Mouse (Mus musculus) left cerebral cortex, adult 2 months (tissue): ENCODE measurements around the gene Helb. TPM values are rescaled to one million over a fixed set of nuclear protein-coding genes. Genes with fewer than 3 reads are reported as not detected.
A peak's percentile ranks its signal among the peaks of the same experiment; 100 is the strongest.

Experiments
- DNase-seq, 2 experiments: peaks; one replicate each; pipeline ENCODE4 v3.0.0; 2021 to 2022; ENCODE audit warnings: low spot score in 2 of 2, mixed read lengths in 1 of 2; ENCODE audit errors: extremely low spot score in 1 of 2
- H3K27ac ChIP-seq: fragments of 200-600 bp; 2 replicates; pipeline ENCODE4 v1.8.1; 2022
- H3K4me3 ChIP-seq: fragments of 200-600 bp; 2 replicates; pipeline ENCODE4 v1.8.1; 2022
- CTCF ChIP-seq: fragments of 200-600 bp; IDR thresholded peaks from 2 replicates; pipeline ENCODE4 v1.8.1; 2022; ENCODE audit warnings: antibody characterized with exemption, mild to moderate bottlenecking, moderate library complexity
- intact Hi-C: fragments of 180-260 bp; cut with DNase I; formaldehyde crosslinking; loops from one replicate; pipeline ENCODE4 v1.15.1; 2025
- long read RNA-seq, 2 experiments: library from polyadenylated mRNA; stranded (forward); transcript quantifications; one replicate each; pipeline ENCODE4 v2.0.0; 2021; ENCODE audit warnings: borderline mapping rate in 2 of 2
- total RNA-seq, 2 experiments: library from RNA; stranded (reverse); gene quantifications; 2 replicates each; pipeline ENCODE4 v1.2.3; 2021

The Helb gene
- total RNA-seq = 1 to 10 TPM; 3.7 to 3.9 TPM
- long read RNA-seq, experiment 1, full-length matches to known transcripts = 1 of 2 reads
- long read RNA-seq, experiment 1, partial matches to known transcripts = 1 of 2 reads
- long read RNA-seq, experiment 1, other reads (novel, unspliced or antisense) = 0 of 2 reads
- long read RNA-seq, experiment 2, partial matches to known transcripts = 1 of 1 reads
- long read RNA-seq, experiment 2, other reads (novel, unspliced or antisense) = 0 of 1 reads

DNA sequence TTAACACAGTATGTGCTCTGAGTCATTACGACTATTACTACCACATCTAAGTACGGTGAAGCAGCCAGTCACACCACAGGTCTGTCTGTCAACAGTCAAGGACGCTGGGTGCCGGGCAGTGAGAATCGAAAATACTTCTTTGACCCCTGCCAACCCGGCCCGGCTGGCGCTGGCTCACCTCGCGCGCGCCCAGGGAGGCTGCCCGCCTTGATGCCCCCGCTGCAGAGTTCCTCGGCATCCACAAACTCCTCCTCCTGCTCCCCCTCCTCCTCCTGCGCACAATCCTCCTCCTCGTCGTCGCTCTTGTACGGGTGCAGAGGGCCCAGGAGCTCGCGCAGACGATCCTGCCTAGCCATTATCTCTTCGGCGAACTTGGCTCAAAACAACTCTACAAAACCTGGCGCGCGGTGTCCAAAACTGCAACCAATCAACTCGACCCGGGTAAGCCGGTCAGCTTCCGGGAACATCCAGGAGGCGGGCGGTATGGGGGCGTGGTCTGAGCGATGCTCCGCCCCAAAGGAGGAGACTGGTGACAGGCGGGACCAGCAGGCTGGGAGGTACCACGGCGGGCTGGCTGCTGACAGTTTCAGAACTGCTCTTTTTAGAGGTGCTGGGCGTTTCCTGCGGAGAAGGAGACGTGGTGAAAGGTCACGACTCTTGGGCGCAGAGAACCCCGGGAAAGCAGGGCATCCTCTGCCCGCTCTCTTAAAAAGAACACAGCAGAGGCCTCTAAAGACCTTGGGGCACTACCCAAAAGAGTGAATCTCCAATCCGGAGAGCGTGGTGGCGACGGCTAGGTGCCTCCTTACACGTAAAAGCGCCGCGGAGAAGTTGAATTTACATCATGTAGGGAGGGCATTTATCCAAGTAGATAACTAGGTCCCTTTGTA, at the start of gene Helb:
Helb (minus strand) TSS at position 481 of the 890 bp plus-strand sequence.
- peak within 1 kb of the TSS; percentile 64 for H3K4me3 ChIP-seq
- peak; percentile 93 to 94 for DNase-seq
- H3K27ac ChIP-seq = peak within 1 kb of the TSS; percentile 81
- TF ChIP-seq CTCF = no peak
- intact Hi-C loops = no loop called here

- Histone ChIP-seq H3K27ac (no peak overlapping the region), H3K4me3 (no peak overlapping the region)
- TF ChIP-seq CTCF = no peak
- no peak for DNase-seq
- intact Hi-C loops = no loop called here
Observed at GRCm38 (mm10) chr10:120160533-120160932, 47.7 kb upstream of the Helb start.

DNA sequence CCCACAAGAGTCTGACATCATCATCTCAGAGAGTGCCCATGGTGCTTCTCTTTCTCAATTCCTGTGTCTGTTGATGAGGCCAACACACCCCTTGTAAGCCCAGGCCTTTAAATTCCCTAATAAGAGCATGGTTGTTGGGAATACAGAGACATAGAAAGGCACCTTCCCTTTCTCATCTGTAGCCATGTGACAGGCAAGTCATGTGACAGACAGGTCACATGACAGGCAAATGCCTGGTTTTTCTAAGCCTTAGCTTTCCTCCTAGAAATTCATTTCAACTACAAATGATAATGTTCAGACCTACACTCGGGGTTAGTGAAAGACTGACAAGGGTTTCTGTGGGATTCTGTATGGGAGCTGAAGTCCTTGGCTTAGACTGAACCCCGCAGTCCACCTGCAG, 41.1 kb upstream of the Helb start:
- Histone ChIP-seq H3K27ac (no peak overlapping the region), H3K4me3 (no peak overlapping the region)
- DNase-seq = no peak
- TF ChIP-seq CTCF = no peak
- intact Hi-C loops = no loop called here

DNA sequence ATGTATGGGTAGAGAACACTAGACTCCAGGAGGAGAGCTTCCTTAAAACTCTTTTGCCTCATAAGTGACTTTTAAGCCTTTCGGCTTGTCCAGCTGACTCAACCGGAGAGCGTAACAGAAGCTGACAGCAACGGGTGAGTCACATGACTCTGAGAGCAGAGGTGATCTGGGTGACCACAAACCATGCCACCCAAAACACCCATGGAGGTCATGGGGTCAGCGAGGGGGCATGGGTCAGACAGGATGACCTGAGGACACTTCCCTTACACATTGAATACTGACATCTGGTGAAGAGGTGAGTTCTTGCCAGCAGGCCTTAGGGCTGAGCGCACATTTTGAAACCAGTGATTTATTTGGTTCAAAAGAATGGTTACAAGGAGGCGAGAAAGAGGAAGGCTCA, 38.9 kb upstream of the Helb start:
- DNase-seq = no peak
- no peak for TF ChIP-seq CTCF
- Histone ChIP-seq H3K27ac (no peak overlapping the region), H3K4me3 (no peak overlapping the region)
- intact Hi-C loops = no loop called here

GRCm38 (mm10) chr10:120140916-120141516, 28.2 kb upstream of the Helb start:
- DNase-seq = no peak
- Histone ChIP-seq H3K4me3 (no peak overlapping the region), H3K27ac (no peak overlapping the region)
- no peak for TF ChIP-seq CTCF
- intact Hi-C loops = no loop called here

DNA sequence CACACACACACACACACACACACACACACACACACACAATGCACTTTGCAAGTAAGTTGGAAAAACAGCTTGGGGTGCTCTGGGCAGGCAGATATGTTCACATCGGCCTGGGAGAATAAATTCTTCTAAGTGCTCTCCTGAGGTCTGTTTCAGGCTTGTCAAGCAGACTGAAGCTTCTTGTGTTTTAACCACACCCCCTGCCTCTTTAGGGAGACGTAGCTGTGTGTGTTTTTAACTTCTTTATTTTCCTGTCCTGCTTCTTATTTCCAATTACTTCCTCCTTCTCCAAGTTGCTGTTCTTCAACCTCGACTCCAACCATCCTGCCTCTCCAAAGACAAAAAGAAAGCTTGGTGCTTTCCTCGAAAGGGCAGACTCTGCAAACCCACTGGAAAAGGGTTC, 27.4 kb upstream of the Helb start:
- H3K27ac ChIP-seq = no peak overlapping the region
- no peak for TF ChIP-seq CTCF
- no peak for DNase-seq
- no peak overlapping the region for H3K4me3 ChIP-seq
- intact Hi-C loops = no loop called here

DNA sequence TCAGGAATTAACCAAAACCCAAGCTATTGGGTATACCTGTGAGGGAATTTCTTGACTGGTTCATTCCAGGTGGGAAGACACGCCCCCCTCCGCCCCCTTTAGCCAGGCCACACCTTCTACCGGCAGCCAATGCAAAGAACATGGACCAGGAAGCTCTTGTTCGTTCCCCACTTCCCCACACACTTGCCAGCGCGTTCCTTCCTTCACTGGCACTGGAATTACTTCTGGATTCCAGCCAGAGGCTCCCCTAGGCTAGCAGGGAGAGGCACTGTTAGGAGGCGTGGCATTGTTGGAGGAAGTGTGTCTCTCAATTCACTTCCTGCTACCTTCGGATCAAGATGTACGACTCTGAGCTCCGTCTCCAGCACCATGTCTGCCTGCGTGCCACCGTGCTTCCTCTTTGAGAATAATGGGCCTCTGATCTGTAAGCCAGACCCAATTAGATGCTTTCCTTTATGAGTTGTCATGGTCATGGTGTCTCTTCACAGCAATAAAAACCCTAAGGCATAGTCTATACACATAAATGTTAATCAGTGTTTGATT, 23.3 kb upstream of the Helb start:
- no peak for DNase-seq
- no peak overlapping the region for H3K27ac ChIP-seq
- no peak overlapping the region for H3K4me3 ChIP-seq
- intact Hi-C loops = no loop called here
- no peak for TF ChIP-seq CTCF

DNA sequence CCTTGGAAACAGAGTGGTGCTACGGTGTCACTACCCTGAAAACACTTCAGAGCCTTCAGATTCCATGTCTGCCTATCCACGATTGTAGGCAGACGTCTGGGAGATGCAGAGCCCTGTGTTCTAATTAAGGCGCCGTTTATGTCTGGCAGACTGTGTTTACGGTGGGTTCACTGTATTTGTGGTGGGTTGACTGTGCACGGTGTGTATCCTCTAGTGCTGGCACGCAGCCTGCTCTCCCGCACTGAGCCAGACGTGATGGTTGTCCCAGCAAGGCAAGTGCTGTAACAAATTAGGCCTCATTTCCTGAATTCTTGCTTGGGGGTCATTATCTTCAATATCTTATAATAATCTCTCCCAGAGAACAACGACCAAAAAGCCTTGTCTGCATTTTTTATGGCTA, 20.9 kb upstream of the Helb start:
- intact Hi-C loops = no loop called here
- H3K27ac ChIP-seq = no peak overlapping the region
- TF ChIP-seq CTCF = no peak
- no peak for DNase-seq
- no peak overlapping the region for H3K4me3 ChIP-seq

DNA sequence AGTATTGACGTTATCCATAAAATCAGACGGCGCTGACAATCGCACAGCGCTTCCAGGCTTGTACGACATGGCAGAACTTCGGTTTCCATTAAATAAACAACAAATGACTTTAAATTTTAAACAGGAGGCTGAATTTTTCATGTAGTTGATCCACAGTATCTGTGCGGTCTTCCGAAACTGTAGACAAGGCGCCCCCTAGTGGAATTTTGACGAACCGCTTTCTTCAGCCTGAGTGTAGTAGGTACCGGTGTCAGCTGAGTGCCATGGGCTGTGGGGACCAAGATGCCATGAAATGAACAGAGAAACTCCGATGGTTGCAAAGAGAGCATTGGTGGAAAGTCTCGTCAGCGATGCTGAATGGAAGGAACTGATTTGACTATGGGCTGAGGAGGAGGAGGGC, 17.8 kb upstream of the Helb start:
- intact Hi-C loops = no loop called here
- peak; percentile 45 to 63 for DNase-seq
- Histone ChIP-seq H3K27ac (no peak overlapping the region), H3K4me3 (no peak overlapping the region)
- TF ChIP-seq CTCF = peak; percentile 70

DNA sequence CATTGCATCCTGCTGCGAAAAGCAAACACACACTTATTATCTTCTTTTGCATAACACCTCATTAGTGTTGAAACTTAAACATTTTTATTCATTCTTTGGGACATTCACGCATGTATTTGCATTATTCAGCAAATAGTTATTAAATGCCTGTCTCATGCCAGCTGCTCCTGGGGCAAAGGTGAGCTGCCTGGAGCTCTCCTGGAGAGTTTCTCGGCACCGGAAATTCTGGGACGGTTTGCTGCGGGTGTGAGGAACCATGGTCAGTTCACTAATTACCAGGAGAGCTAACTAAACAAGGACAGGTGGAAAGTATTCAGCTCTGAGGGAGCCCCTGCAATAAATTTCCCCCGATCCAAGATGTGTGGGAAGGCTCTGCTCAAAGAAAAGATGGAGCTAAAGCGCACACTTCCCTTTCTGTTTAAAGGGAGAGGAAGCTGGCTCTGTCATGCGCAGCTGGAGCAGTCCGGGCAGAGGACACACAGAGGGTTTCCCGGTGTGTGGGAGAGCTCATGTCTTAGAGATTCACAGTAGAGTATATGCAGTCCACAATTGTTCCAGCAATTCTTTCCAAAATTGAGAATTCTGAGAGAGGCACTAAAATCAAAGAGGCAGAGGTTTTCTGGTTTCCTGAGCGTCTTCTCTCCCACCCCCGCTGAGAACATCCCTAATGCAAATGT, 16.0 kb upstream of the Helb start:
- intact Hi-C loops = loop anchor here (5.0 kb wide), 2 partner anchors 74 to 241 kb away; partner anchors contain the start of genes Irak3 and Tmbim4

DNA sequence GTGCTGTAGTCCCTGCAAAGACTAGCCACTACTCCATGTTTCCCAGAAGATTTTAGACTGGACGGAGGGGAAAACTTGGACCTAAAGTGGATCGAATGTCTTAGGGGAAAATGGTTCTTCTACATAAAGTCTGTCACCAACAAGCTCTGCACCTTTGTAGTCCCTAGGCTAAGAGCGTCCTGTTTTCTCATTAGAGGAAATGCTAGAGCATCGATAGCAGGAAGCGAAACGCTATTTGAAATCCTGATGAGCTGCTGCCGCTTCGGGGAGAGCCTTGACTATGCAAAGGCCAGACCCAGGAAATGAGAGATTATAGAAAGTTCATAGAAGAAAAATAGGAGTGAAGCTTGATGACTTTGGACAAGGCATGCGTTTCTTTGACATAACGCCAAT, 12.7 kb upstream of the Helb start:
- no peak for TF ChIP-seq CTCF
- H3K4me3 ChIP-seq = no peak overlapping the region
- intact Hi-C loops = loop anchor here (1.0 to 5.0 kb wide), 4 partner anchors 77 to 479 kb away; partner anchors contain the start of genes Irak3 and Tmbim4
- no peak for DNase-seq
- H3K27ac ChIP-seq = no peak overlapping the region

More for the DNA sequence above, 16.0 kb upstream of the Helb start:
- no peak for TF ChIP-seq CTCF
- no peak for DNase-seq
- Histone ChIP-seq H3K4me3 (no peak overlapping the region; the same call in 1 of the 2 replicates), H3K27ac (no peak overlapping the region)
